Mouse (Mus musculus): Measurements from ENCODE around the gene Abtb2. TPM values are rescaled to one million over a fixed set of nuclear protein-coding genes. Genes with fewer than 3 reads are reported as not detected.

Gene Abtb2
- polyA plus RNA-seq, 1 experiment from 2014 or later: 19.1 TPM

DNA sequence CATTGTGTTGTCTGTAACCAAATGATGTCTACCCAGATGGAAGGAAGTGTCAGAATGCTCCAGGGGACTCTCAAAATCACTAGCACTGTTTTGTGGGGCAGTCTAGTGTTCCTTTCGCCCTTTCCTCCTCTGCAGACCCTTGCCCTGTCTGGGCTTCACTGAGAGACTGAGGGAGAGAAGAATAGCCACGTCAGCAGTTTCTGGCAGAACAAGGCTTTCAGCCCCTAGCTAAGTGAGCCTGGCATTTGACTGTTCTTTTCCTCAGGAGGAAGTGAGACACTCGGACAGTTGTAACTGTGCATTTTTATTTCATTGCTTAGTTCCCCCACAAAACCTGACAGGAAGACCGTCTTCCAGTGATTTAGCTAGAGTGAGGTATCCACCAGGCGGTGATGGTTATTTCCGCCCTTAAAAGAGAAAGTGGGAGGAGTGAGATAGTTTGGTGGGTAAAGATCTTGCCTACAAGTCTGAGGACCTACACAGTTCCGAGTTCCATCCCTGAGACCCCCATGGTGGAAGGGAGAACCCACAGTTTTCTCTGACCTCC lies 106.5 kb downstream of the Abtb2 start:
- Histone ChIP-seq H3K9me3 (no peaks in the 10 kb centered on the region), H3K36me3 (no peaks in the 10 kb centered on the region), H3K27me3 (replicated peaks) (0 out of 2 replicates have a peak, but pooled peaks cover 3% of the 10 kb centered on the region), H3K4me1 (peaks cover 24% of the 10 kb centered on the region), H3K9ac (no peak overlapping the region), H3K4me2 (replicated peaks) (no peak overlapping the region), H3K27ac (no peak overlapping the region), H3K4me3 (no peak overlapping the region)
- 77% methylated on average over 7 of the region's 7 CpGs for WGBS
- no peak for ATAC-seq (ENCODE audit: low FRiP score, low read depth)

- peaks cover 3% of the 10 kb centered on the region; the same call in 1 of the 2 replicates for H3K27me3 ChIP-seq (replicated peaks)
- no peak overlapping the region for H3K27ac ChIP-seq
- no peak overlapping the region for H3K4me3 ChIP-seq
- peaks cover 14% of the 10 kb centered on the region; the same call in 1 of the 2 replicates for H3K4me1 ChIP-seq
- 87% methylated on average over 4 of the region's 4 CpGs for WGBS
- H3K4me2 ChIP-seq (replicated peaks): no peak overlapping the region
- H3K36me3 ChIP-seq: no peaks in the 10 kb centered on the region
- H3K9me3 ChIP-seq: no peaks in the 10 kb centered on the region
- no peak overlapping the region for H3K9ac ChIP-seq
- no peak for ATAC-seq (ENCODE audit: low FRiP score, low read depth)
Observed at GRCm38 (mm10) chr2:103673609-103674008, 107.5 kb downstream of the Abtb2 start.

GRCm38 (mm10) chr2:103675391-103675790 lies 109.3 kb downstream of the Abtb2 start:
- WGBS: 80% methylated on average over 5 of the region's 5 CpGs
- H3K36me3 ChIP-seq: no peaks in the 10 kb centered on the region
- no peak overlapping the region for H3K4me2 ChIP-seq (replicated peaks)
- no peaks in the 10 kb centered on the region; the same call in 1 of the 2 replicates for H3K27me3 ChIP-seq (replicated peaks)
- H3K27ac ChIP-seq: no peak overlapping the region
- no peak overlapping the region for H3K9ac ChIP-seq
- no peak overlapping the region for H3K4me3 ChIP-seq
- H3K9me3 ChIP-seq: no peaks in the 10 kb centered on the region
- peaks cover 10% of the 10 kb centered on the region; the same call in 1 of the 2 replicates for H3K4me1 ChIP-seq
- no peak for ATAC-seq (ENCODE audit: low FRiP score, low read depth)

DNA sequence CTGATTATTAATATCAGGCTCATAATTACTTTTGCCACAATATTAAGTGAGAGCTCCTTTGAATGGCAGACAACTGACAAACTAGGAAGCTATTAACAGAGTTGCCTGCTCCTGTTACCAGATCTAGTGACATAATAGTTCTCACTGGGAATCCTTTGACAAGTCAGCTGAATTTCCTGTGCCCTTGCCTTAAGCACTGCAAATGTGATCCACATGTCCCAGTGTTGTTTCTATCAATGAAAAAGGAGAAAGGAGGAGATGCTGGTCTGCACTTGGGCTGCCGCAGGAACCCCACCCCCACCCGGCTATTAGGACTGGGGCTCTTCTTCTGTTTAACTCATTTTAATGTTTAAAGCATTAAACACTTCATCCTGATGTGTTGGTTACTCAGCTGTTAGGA lies 110.7 kb downstream of the Abtb2 start:
- H3K27me3 ChIP-seq (replicated peaks): no peaks in the 10 kb centered on the region; the same call in 1 of the 2 replicates
- H3K36me3 ChIP-seq: no peaks in the 10 kb centered on the region
- H3K4me3 ChIP-seq: no peak overlapping the region
- H3K27ac ChIP-seq: no peak overlapping the region
- ATAC-seq (ENCODE audit: low FRiP score, low read depth): no peak
- H3K4me2 ChIP-seq (replicated peaks): no peak overlapping the region
- H3K4me1 ChIP-seq: peaks cover 7% of the 10 kb centered on the region; the same call in 1 of the 2 replicates
- 71% methylated on average over 2 of the region's 2 CpGs for WGBS
- no peak overlapping the region for H3K9ac ChIP-seq
- no peaks in the 10 kb centered on the region for H3K9me3 ChIP-seq

DNA sequence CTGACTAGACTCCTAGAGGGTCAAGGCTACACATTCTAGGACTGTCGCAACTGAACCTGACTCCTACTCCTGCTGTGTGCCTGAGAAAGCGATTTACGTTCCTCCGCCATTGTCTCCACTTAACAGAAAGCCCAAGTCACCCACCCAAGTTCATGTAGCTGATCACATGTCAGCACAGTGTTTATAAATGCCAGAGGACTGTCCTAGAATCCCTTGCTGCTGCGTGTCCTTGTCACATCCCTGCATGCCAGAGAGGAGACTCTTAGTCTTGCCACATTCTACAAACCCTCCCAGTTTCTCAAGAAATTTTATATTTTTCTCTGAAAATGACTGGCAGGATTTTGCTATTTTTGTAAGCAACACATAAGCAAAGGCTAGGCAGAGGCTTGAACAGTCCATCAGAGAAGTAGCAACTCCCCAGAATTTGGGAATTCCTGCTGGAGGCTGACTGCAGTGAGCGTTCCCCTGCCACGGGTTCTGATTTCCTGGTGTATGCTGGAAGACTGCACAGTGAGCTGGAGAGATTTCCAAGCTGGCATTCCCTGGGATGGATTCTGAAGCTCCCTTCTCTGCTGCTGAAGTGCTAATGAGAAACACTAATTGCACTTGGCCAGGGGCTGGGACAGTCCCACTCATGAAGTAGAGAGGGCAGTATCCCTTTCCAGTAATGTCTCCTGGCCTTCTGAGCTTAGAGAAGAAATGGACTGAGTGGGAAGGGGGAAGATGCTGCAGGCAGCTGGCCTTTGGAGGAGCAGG lies 111.7 kb downstream of the Abtb2 start:
- peaks cover 8% of the 10 kb centered on the region; the same call in 1 of the 2 replicates for H3K4me1 ChIP-seq
- no peaks in the 10 kb centered on the region; the same call in 1 of the 2 replicates for H3K27me3 ChIP-seq (replicated peaks)
- H3K9ac ChIP-seq: no peak overlapping the region
- ATAC-seq (ENCODE audit: low FRiP score, low read depth): no peak
- WGBS: 66% methylated on average over 7 of the region's 7 CpGs
- no peak overlapping the region for H3K27ac ChIP-seq
- H3K9me3 ChIP-seq: no peaks in the 10 kb centered on the region
- H3K36me3 ChIP-seq: no peaks in the 10 kb centered on the region
- no peak overlapping the region for H3K4me3 ChIP-seq
- no peak overlapping the region for H3K4me2 ChIP-seq (replicated peaks)

- Histone ChIP-seq H3K4me1 (peaks cover 12% of the 10 kb centered on the region; the same call in 1 of the 2 replicates), H3K27ac (no peak overlapping the region), H3K4me3 (no peak overlapping the region), H3K9ac (no peak overlapping the region), H3K4me2 (replicated peaks) (no peak overlapping the region), H3K9me3 (no peaks in the 10 kb centered on the region), H3K36me3 (no peaks in the 10 kb centered on the region), H3K27me3 (replicated peaks) (no peaks in the 10 kb centered on the region; the same call in 1 of the 2 replicates)
- 82% methylated on average over 6 of the region's 6 CpGs for WGBS
- no peak for ATAC-seq (ENCODE audit: low FRiP score, low read depth)
Observed at GRCm38 (mm10) chr2:103678433-103678832, 112.3 kb downstream of the Abtb2 start.

DNA sequence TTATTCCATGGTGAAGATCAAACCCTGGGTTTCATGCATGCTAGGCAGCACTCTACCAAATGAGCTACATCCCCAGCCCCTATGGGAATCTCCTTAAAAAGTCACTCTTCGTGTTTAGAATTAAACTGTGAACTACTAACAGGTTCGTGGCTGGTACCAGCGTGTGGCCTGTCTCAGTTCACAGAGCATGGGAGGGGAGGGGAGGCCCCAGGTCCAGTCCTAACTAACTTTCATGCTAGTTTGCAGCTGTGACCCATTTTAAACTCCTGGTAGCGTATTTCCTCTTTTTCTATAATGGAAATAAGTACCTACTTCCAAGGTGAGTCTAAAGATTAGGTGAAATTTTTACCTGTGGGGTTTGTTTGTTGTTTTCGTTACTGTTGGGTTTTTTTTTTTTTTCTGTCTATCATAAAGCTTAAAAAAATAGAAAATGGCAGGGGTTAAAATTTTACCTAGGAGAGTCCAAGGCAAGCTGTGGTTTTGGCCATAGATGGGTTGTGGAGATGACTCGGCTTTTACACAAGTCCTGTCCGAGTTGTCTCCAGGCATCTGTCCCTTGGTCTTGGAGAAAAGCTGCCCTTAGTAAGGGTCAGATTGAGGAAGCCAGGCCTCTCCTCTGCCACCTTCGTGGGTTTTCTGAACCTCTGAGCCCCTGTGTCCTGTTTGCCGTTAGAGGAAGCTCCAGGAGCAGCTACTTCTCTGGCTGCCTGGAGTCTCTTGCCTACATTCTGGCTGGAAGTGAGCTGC lies 114.4 kb downstream of the Abtb2 start:
- Histone ChIP-seq H3K9me3 (no peaks in the 10 kb centered on the region), H3K4me3 (no peak overlapping the region), H3K9ac (no peak overlapping the region), H3K4me1 (peaks cover 12% of the 10 kb centered on the region; the same call in 1 of the 2 replicates), H3K36me3 (no peaks in the 10 kb centered on the region), H3K27me3 (replicated peaks) (no peaks in the 10 kb centered on the region; the same call in 1 of the 2 replicates), H3K27ac (no peak overlapping the region), H3K4me2 (replicated peaks) (no peak overlapping the region)
- WGBS: 83% methylated on average over 9 of the region's 9 CpGs
- ATAC-seq (ENCODE audit: low FRiP score, low read depth): no peak

DNA sequence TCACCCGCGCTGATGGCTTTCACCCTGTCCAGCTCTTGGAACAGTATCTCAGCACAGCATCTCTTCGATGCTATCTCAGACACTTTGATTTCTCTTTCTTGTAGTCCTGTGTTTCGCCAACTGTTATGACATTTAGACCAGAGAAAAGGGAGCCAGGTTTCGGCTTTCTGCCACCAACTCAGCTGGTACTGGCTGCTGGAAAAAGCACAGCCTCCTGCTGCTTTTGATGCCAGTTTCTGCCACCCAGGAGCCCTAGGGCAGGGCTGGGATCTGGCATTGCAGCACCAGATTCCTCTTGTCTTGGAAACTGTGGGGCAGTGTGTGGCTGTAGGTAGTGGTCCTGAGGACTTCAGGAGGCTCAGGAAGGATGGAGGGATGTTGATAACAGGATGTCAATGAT lies 115.0 kb downstream of the Abtb2 start:
- peaks cover 12% of the 10 kb centered on the region; the same call in 1 of the 2 replicates for H3K4me1 ChIP-seq
- WGBS: 83% methylated on average over 5 of the region's 5 CpGs
- no peak overlapping the region for H3K27ac ChIP-seq
- H3K9me3 ChIP-seq: no peaks in the 10 kb centered on the region
- no peaks in the 10 kb centered on the region; the same call in 1 of the 2 replicates for H3K27me3 ChIP-seq (replicated peaks)
- no peak overlapping the region for H3K4me3 ChIP-seq
- no peak overlapping the region for H3K9ac ChIP-seq
- H3K4me2 ChIP-seq (replicated peaks): no peak overlapping the region
- ATAC-seq (ENCODE audit: low FRiP score, low read depth): no peak
- H3K36me3 ChIP-seq: no peaks in the 10 kb centered on the region

GRCm38 (mm10) chr2:103682261-103682722 lies 116.2 kb downstream of the Abtb2 start:
- H3K9me3 ChIP-seq: no peaks in the 10 kb centered on the region
- H3K27me3 ChIP-seq (replicated peaks): no peaks in the 10 kb centered on the region; the same call in 1 of the 2 replicates
- H3K9ac ChIP-seq: no peak overlapping the region
- no peak overlapping the region for H3K4me3 ChIP-seq
- no peak overlapping the region for H3K4me2 ChIP-seq (replicated peaks)
- H3K36me3 ChIP-seq: no peaks in the 10 kb centered on the region
- peaks cover 7% of the 10 kb centered on the region; the same call in 1 of the 2 replicates for H3K4me1 ChIP-seq
- 78% methylated on average over 9 of the region's 9 CpGs for WGBS
- no peak overlapping the region for H3K27ac ChIP-seq
- ATAC-seq (ENCODE audit: low FRiP score, low read depth): no peak

GRCm38 (mm10) chr2:103682927-103683442 lies 116.9 kb downstream of the Abtb2 start:
- no peak overlapping the region for H3K27ac ChIP-seq
- no peak overlapping the region for H3K4me3 ChIP-seq
- H3K27me3 ChIP-seq (replicated peaks): no peaks in the 10 kb centered on the region; the same call in 1 of the 2 replicates
- ATAC-seq (ENCODE audit: low FRiP score, low read depth): no peak
- H3K4me2 ChIP-seq (replicated peaks): no peak overlapping the region
- no peaks in the 10 kb centered on the region for H3K36me3 ChIP-seq
- WGBS: 74% methylated on average over 9 of the region's 9 CpGs
- H3K9ac ChIP-seq: no peak overlapping the region
- no peaks in the 10 kb centered on the region for H3K9me3 ChIP-seq
- H3K4me1 ChIP-seq: peaks cover 4% of the 10 kb centered on the region; the same call in 1 of the 2 replicates

GRCm38 (mm10) chr2:103684431-103684830 lies 118.3 kb downstream of the Abtb2 start:
- Histone ChIP-seq H3K4me2 (replicated peaks) (no peak overlapping the region), H3K27me3 (replicated peaks) (no peaks in the 10 kb centered on the region), H3K9ac (no peak overlapping the region), H3K4me1 (peaks cover 4% of the 10 kb centered on the region; the same call in 1 of the 2 replicates), H3K4me3 (no peak overlapping the region), H3K36me3 (no peaks in the 10 kb centered on the region), H3K9me3 (no peaks in the 10 kb centered on the region), H3K27ac (no peak overlapping the region)
- ATAC-seq (ENCODE audit: low FRiP score, low read depth): no peak
- WGBS: 84% methylated on average over 2 of the region's 2 CpGs
